Mouse (Mus musculus) lung, embryonic 14.5 days (tissue): Measurements from ENCODE around the gene Usp3. TPM values are rescaled to one million over a fixed set of nuclear protein-coding genes. Genes with fewer than 3 reads are reported as not detected.
A peak's percentile ranks its signal among the peaks of the same experiment; 100 is the strongest.

Source experiments
- ATAC-seq: fragments of 200-750 bp; cut with Nextera tagmentation; 2 replicates; pipeline ENCODE4 v1.8.0; 2017; ENCODE audit warnings: mild to moderate bottlenecking, moderate TSS enrichment, moderate library complexity; ENCODE audit not compliant: insufficient read depth
- DNase-seq: peaks from one replicate; pipeline ENCODE4 v3.0.0-alpha.2; 2015
- H3K27ac ChIP-seq: fragments of 300-500 bp; sonication (generic); 2 replicates; pipeline ENCODE4 v1.5.1; 2014; ENCODE audit warnings: low read depth, mild to moderate bottlenecking, moderate library complexity
- H3K27me3 ChIP-seq: fragments of 300-500 bp; sonication (generic); 2 replicates; pipeline ENCODE4 v1.6.1; 2014; ENCODE audit warnings: low read length, control low read depth; ENCODE audit not compliant: insufficient read depth
- H3K36me3 ChIP-seq: fragments of 300-500 bp; sonication (generic); 2 replicates; pipeline ENCODE4 v1.6.1; 2014; ENCODE audit warnings: control low read depth; ENCODE audit not compliant: insufficient read depth
- H3K4me1 ChIP-seq: fragments of 300-500 bp; sonication (generic); 2 replicates; pipeline ENCODE4 v1.6.1; 2014; ENCODE audit warnings: antibody characterized with exemption, control low read depth; ENCODE audit not compliant: insufficient read depth
- H3K4me2 ChIP-seq: fragments of 300-500 bp; sonication (generic); 2 replicates; pipeline ENCODE4 v1.6.1; 2014; ENCODE audit warnings: mild to moderate bottlenecking
- H3K4me3 ChIP-seq: fragments of 300-500 bp; sonication (generic); 2 replicates; pipeline ENCODE4 v1.5.1; 2014; ENCODE audit warnings: low read depth, low read length
- H3K9ac ChIP-seq: fragments of 300-500 bp; sonication (generic); 2 replicates; pipeline ENCODE4 v1.6.1; 2014
- H3K9me3 ChIP-seq: fragments of 300-500 bp; sonication (generic); 2 replicates; pipeline ENCODE4 v1.6.1; 2016; ENCODE audit warnings: low read depth, low read length, control low read depth
- CTCF ChIP-seq: IDR thresholded peaks from 2 replicates; pipeline ENCODE4 v1.5.1; 2016; ENCODE audit warnings: antibody characterized with exemption, low read depth
- WGBS: fragments of 180-500 bp; shearing (Covaris S2); extraction: QIAGEN DNeasy Blood & Tissue Kit; methylation state at CpG from one replicate; pipeline ENCODE4 v1.1.7; 2014; 5-methylcytosine and 5-hydroxymethylcytosine counted together
- polyA plus RNA-seq: library from polyadenylated mRNA; unstranded; fragments of >200 nt; fragmentation: Nextera tagmentation; extraction: Ambion mirVana; gene quantifications from 2 replicates; pipeline ENCODE4 v1.2.1, GENCODE M21; 2014

Gene Usp3
- polyA plus RNA-seq, 1 experiment from 2014 or later: 73.9 TPM

- DNase-seq (no peak), ATAC-seq (no peak)
- no peak overlapping the region for H3K27ac ChIP-seq
- H3K4me1 ChIP-seq: 0 out of 2 replicates have a peak, but pooled peaks cover 3% of the 10 kb centered on the region
- H3K4me2 ChIP-seq: no peak overlapping the region
- H3K9me3 ChIP-seq: no peaks in the 10 kb centered on the region
- no peaks in the 10 kb centered on the region for H3K36me3 ChIP-seq
- H3K27me3 ChIP-seq: no peaks in the 10 kb centered on the region
- WGBS: 67% methylated on average over 4 of the region's 4 CpGs
- TF ChIP-seq CTCF: no peak
- H3K4me3 ChIP-seq: no peak overlapping the region
- H3K9ac ChIP-seq: no peak overlapping the region
Measured at GRCm38 (mm10) chr9:66571986-66572700, 20.8 kb downstream of the Usp3 start.

GRCm38 (mm10) chr9:66562215-66562614 lies 30.7 kb downstream of the Usp3 start:
- ATAC-seq: no peak
- Histone ChIP-seq H3K27me3 (no peaks in the 10 kb centered on the region), H3K4me1 (0 out of 2 replicates have a peak, but pooled peaks cover 4% of the 10 kb centered on the region), H3K27ac (no peak overlapping the region), H3K9ac (no peak overlapping the region), H3K9me3 (no peaks in the 10 kb centered on the region), H3K4me2 (no peak overlapping the region), H3K4me3 (no peak overlapping the region), H3K36me3 (no peaks in the 10 kb centered on the region)
- no peak for DNase-seq
- 53% methylated on average over 1 of the region's 1 CpGs for WGBS
- no peak for TF ChIP-seq CTCF

GRCm38 (mm10) chr9:66561496-66561895 lies 31.4 kb downstream of the Usp3 start:
- Histone ChIP-seq H3K27ac (no peak overlapping the region), H3K27me3 (no peaks in the 10 kb centered on the region), H3K4me3 (no peak overlapping the region), H3K4me1 (0 out of 2 replicates have a peak, but pooled peaks cover 4% of the 10 kb centered on the region), H3K9me3 (no peaks in the 10 kb centered on the region), H3K4me2 (no peak overlapping the region), H3K9ac (no peak overlapping the region), H3K36me3 (no peaks in the 10 kb centered on the region)
- 90% methylated on average over 2 of the region's 2 CpGs for WGBS
- ATAC-seq (no peak), DNase-seq (no peak)
- TF ChIP-seq CTCF: no peak

- no peaks in the 10 kb centered on the region for H3K27me3 ChIP-seq
- TF ChIP-seq CTCF: no peak
- no peak overlapping the region for H3K4me2 ChIP-seq
- DNase-seq: no peak
- ATAC-seq: no peak
- 0 out of 2 replicates have a peak, but pooled peaks cover 4% of the 10 kb centered on the region for H3K4me1 ChIP-seq
- WGBS: 40% methylated on average over 1 of the region's 1 CpGs
- no peak overlapping the region for H3K4me3 ChIP-seq
- H3K36me3 ChIP-seq: no peaks in the 10 kb centered on the region; the same call in 1 of the 2 replicates
- H3K9ac ChIP-seq: no peak overlapping the region
- H3K27ac ChIP-seq: peak overlapping the region; percentile 54; the same call in 1 of the 2 replicates
- no peaks in the 10 kb centered on the region for H3K9me3 ChIP-seq
Measured at GRCm38 (mm10) chr9:66560728-66561127, 32.2 kb downstream of the Usp3 start.

GRCm38 (mm10) chr9:66560295-66560694 lies 32.6 kb downstream of the Usp3 start:
- Histone ChIP-seq H3K27me3 (no peaks in the 10 kb centered on the region), H3K9me3 (no peaks in the 10 kb centered on the region), H3K27ac (no peak overlapping the region; the same call in 1 of the 2 replicates), H3K4me3 (no peak overlapping the region), H3K36me3 (no peaks in the 10 kb centered on the region; the same call in 1 of the 2 replicates), H3K4me2 (no peak overlapping the region), H3K9ac (no peak overlapping the region), H3K4me1 (0 out of 2 replicates have a peak, but pooled peaks cover 4% of the 10 kb centered on the region)
- TF ChIP-seq CTCF: no peak
- peak; percentile 85 for DNase-seq
- ATAC-seq: peak; percentile 63; the same call in 1 of the 2 replicates
- 0% methylated on average over 2 of the region's 2 CpGs for WGBS

- Histone ChIP-seq H3K9me3 (no peaks in the 10 kb centered on the region), H3K27ac (peak overlapping the region; percentile 37), H3K27me3 (no peaks in the 10 kb centered on the region), H3K36me3 (no peaks in the 10 kb centered on the region; the same call in 1 of the 2 replicates), H3K4me2 (no peak overlapping the region), H3K4me1 (0 out of 2 replicates have a peak, but pooled peaks cover 4% of the 10 kb centered on the region), H3K4me3 (no peak overlapping the region), H3K9ac (no peak overlapping the region)
- no peak for DNase-seq
- WGBS: 92% methylated on average over 4 of the region's 4 CpGs
- ATAC-seq: no peak
- no peak for TF ChIP-seq CTCF
Measured at GRCm38 (mm10) chr9:66558971-66559370, 34.0 kb downstream of the Usp3 start.

GRCm38 (mm10) chr9:66542785-66543184 lies 50.2 kb downstream of the Usp3 start:
- TF ChIP-seq CTCF: no peak
- Histone ChIP-seq H3K27me3 (no peaks in the 10 kb centered on the region), H3K27ac (no peak overlapping the region), H3K4me2 (no peak overlapping the region), H3K36me3 (peaks cover 58% of the 10 kb centered on the region), H3K4me3 (no peak overlapping the region), H3K9ac (no peak overlapping the region), H3K9me3 (no peaks in the 10 kb centered on the region), H3K4me1 (no peaks in the 10 kb centered on the region)
- ATAC-seq: no peak
- DNase-seq: no peak
- WGBS: 86% methylated on average over 4 of the region's 4 CpGs
